ENCODE assay signal across 9 mouse cellular contexts in genomic region chr11:106269060-106269431, GRCm38 (mm10). TPM values are rescaled to one million over a fixed set of nuclear protein-coding genes. Genes with fewer than 3 reads are reported as not detected.
DNase-seq lines count a peak whose midpoint lies in the region; ATAC-seq and TF ChIP-seq lines count a peak whose summit lies in the region.
"Had no signal": no experiment of that assay in that cellular context is flagged by ENCODE, and none has a peak within 500 bp of the region (broad histone marks: within the 10 kb centered on the region; RNA-seq: fewer than 3 reads in every experiment).

No protein-coding gene starts in this region.

- 53% methylated on average over 3 of the region's 3 CpGs for WGBS in embryonic facial prominence, embryonic 10.5 days
- WGBS in hindbrain, embryonic 14.5 days = 31% methylated on average over 3 of the region's 3 CpGs
- 40% methylated on average over 3 of the region's 3 CpGs for WGBS in liver, postnatal 0 days (ENCODE audit: insufficient replicate concordance)
- WGBS in stomach, embryonic 15.5 days = 14% methylated on average over 3 of the region's 3 CpGs

- peak overlapping the region; percentile 0; the same call in 1 of the 2 replicates for H3K9ac ChIP-seq in hindbrain, embryonic 14.5 days
- H3K9ac ChIP-seq in liver, postnatal 0 days (replicated peaks) = peak overlapping the region; percentile 42; the same call in 1 of the 2 replicates
- no peak overlapping the region for H3K9ac ChIP-seq in stomach, embryonic 15.5 days

- H3K4me1 ChIP-seq in testis, adult 2 months (ENCODE audit: control insufficient read depth, insufficient read depth, low read length) = peaks cover 21% of the 10 kb centered on the region
- H3K4me1 ChIP-seq in embryonic facial prominence, embryonic 10.5 days = peaks cover 55% of the 10 kb centered on the region
- H3K4me1 ChIP-seq in hindbrain, embryonic 14.5 days (replicated peaks; ENCODE audit: control insufficient read depth, insufficient read depth, low read length) = peaks cover 29% of the 10 kb centered on the region
- peaks cover 48% of the 10 kb centered on the region for H3K4me1 ChIP-seq in liver, postnatal 0 days (ENCODE audit: insufficient read depth)
- H3K4me1 ChIP-seq in stomach, embryonic 15.5 days = peaks cover 49% of the 10 kb centered on the region

- no peaks in the 10 kb centered on the region for H3K9me3 ChIP-seq in embryonic facial prominence, embryonic 10.5 days
- no peaks in the 10 kb centered on the region for H3K9me3 ChIP-seq in hindbrain, embryonic 14.5 days (ENCODE audit: control insufficient read depth, low read length)
- no peaks in the 10 kb centered on the region for H3K9me3 ChIP-seq in liver, postnatal 0 days (ENCODE audit: low read length)
- H3K9me3 ChIP-seq in stomach, embryonic 15.5 days = no peaks in the 10 kb centered on the region

- no peak for TF ChIP-seq CTCF in testis, adult 2 months (IDR thresholded peaks at IDR 0.05; ENCODE audit: control insufficient read depth, insufficient read depth, insufficient replicate concordance, low read depth, low read length)
- no peak for TF ChIP-seq CTCF in liver, postnatal 0 days (IDR thresholded peaks at IDR 0.05; ENCODE audit: low read depth)

- TF ChIP-seq EP300 in liver, postnatal 0 days (IDR thresholded peaks at IDR 0.05; ENCODE audit: low read depth) = no peak

- no peak for DNase-seq in testis, postnatal 14 days (ENCODE audit: low spot score)
- DNase-seq in embryonic facial prominence, embryonic 10.5 days (ENCODE audit: low spot score) = no peak
- no peak for DNase-seq in hindbrain, embryonic 14.5 days (ENCODE audit: low spot score)
- DNase-seq in liver, postnatal 0 days = peak; percentile 30
- no peak for DNase-seq in layer of hippocampus, adult 8-10 months (ENCODE audit: low spot score in 2 of 2)
- no peak for DNase-seq in frontal cortex, postnatal 25 days (ENCODE audit: low spot score in 2 of 2)

- ATAC-seq in hindbrain, embryonic 14.5 days (ENCODE audit: low FRiP score) = no peak
- ATAC-seq in liver, postnatal 0 days = no peak
- no peak for ATAC-seq in stomach, embryonic 15.5 days (ENCODE audit: insufficient read depth, low FRiP score, low read depth)

- H3K4me2 ChIP-seq in hindbrain, embryonic 14.5 days (replicated peaks) = no peak overlapping the region; the same call in 1 of the 2 replicates
- peak overlapping the region; percentile 33 for H3K4me2 ChIP-seq in liver, postnatal 0 days (ENCODE audit: low read depth, low read length)
- H3K4me2 ChIP-seq in stomach, embryonic 15.5 days = peak overlapping the region; percentile 47

- peaks cover 3% of the 10 kb centered on the region; the same call in 1 of the 2 replicates for H3K36me3 ChIP-seq in testis, adult 2 months (ENCODE audit: control insufficient read depth, insufficient read depth, low read length)
- peaks cover 55% of the 10 kb centered on the region for H3K36me3 ChIP-seq in embryonic facial prominence, embryonic 10.5 days (replicated peaks)
- H3K36me3 ChIP-seq in hindbrain, embryonic 14.5 days (replicated peaks; ENCODE audit: control insufficient read depth, insufficient read depth) = peaks cover 31% of the 10 kb centered on the region
- H3K36me3 ChIP-seq in liver, postnatal 0 days (replicated peaks; ENCODE audit: insufficient read depth, low read length) = peaks cover 34% of the 10 kb centered on the region
- peaks cover 35% of the 10 kb centered on the region for H3K36me3 ChIP-seq in stomach, embryonic 15.5 days

- H3K27me3 ChIP-seq in testis, adult 2 months (ENCODE audit: control insufficient read depth, insufficient read depth, low read length) = no peaks in the 10 kb centered on the region
- H3K27me3 ChIP-seq in embryonic facial prominence, embryonic 10.5 days (replicated peaks; ENCODE audit: low read depth, poor library complexity, severe bottlenecking) = no peaks in the 10 kb centered on the region
- no peaks in the 10 kb centered on the region for H3K27me3 ChIP-seq in hindbrain, embryonic 14.5 days (ENCODE audit: control insufficient read depth, insufficient read depth, low read length)
- H3K27me3 ChIP-seq in liver, postnatal 0 days (ENCODE audit: insufficient read depth, low read length) = no peaks in the 10 kb centered on the region
- no peaks in the 10 kb centered on the region for H3K27me3 ChIP-seq in stomach, embryonic 15.5 days (replicated peaks)

- no peak overlapping the region for H3K4me3 ChIP-seq in testis, adult 2 months (ENCODE audit: control insufficient read depth, low read depth, low read length)
- H3K4me3 ChIP-seq in embryonic facial prominence, embryonic 10.5 days = peak overlapping the region; percentile 33
- no peak overlapping the region for H3K4me3 ChIP-seq in hindbrain, embryonic 14.5 days (replicated peaks; ENCODE audit: low read length)
- H3K4me3 ChIP-seq in liver, postnatal 0 days (ENCODE audit: low read depth, low read length) = no peak overlapping the region
- peak overlapping the region; percentile 14; the same call in 1 of the 2 replicates for H3K4me3 ChIP-seq in stomach, embryonic 15.5 days (replicated peaks)
- H3K4me3 ChIP-seq: erythroblast, embryonic 14.5 days had no signal

- TF ChIP-seq POLR2A in testis, adult 2 months (IDR thresholded peaks at IDR 0.05; ENCODE audit: control insufficient read depth, low read depth, low read length) = no peak

- peak overlapping the region; percentile 76 for H3K27ac ChIP-seq in testis, adult 2 months (ENCODE audit: control insufficient read depth, insufficient read depth, low read depth, low read length)
- peak overlapping the region; percentile 77 for H3K27ac ChIP-seq in embryonic facial prominence, embryonic 10.5 days (replicated peaks)
- peak overlapping the region; percentile 71 for H3K27ac ChIP-seq in hindbrain, embryonic 14.5 days
- peak overlapping the region; percentile 60; the same call in 1 of the 2 replicates for H3K27ac ChIP-seq in liver, postnatal 0 days (ENCODE audit: low read depth)
- H3K27ac ChIP-seq in stomach, embryonic 15.5 days = peak overlapping the region; percentile 93

RNA-seq across cellular contexts. Expression of gene Smarcd2, which starts 3.7 kb away (rescaled TPM):
- polyA plus RNA-seq in testis, adult 2 months (2012; rRNA removed) = 74.7 and 74.9 TPM in 2 replicates
- 35.9 and 37.1 TPM in 2 replicates for polyA plus RNA-seq in embryonic facial prominence, embryonic 10.5 days (2016; fragmentation: Nextera tagmentation; extraction: Ambion mirVana)
- polyA plus RNA-seq in hindbrain, embryonic 14.5 days (2014; fragmentation: Nextera tagmentation; extraction: Ambion mirVana) = 12.8 and 16.8 TPM in 2 replicates
- 16.4 and 19.5 TPM in 2 replicates for polyA plus RNA-seq in liver, postnatal 0 days (2015; fragmentation: Nextera tagmentation; extraction: Ambion mirVana)
- 70.2 and 78.3 TPM in 2 replicates for polyA plus RNA-seq in stomach, embryonic 15.5 days (2015; fragmentation: Nextera tagmentation; extraction: Ambion mirVana)
- total RNA-seq in layer of hippocampus, adult 8-10 months (2022) = 10 to 100 TPM; 29.1 to 34.7 (median 31.2) TPM

RNA-seq across cellular contexts. Expression of gene Tcam1, which starts 7.4 kb away (rescaled TPM):
- polyA plus RNA-seq in testis, adult 2 months (2012; rRNA removed) = 92.3 and 97.5 TPM in 2 replicates
- polyA plus RNA-seq in embryonic facial prominence, embryonic 10.5 days (2016; fragmentation: Nextera tagmentation; extraction: Ambion mirVana) = 0.21 and 0.28 TPM in 2 replicates
- polyA plus RNA-seq in hindbrain, embryonic 14.5 days (2014; fragmentation: Nextera tagmentation; extraction: Ambion mirVana) = 0.08 and 0.43 TPM in 2 replicates
- 0.07 and 0.09 TPM in 2 replicates for polyA plus RNA-seq in liver, postnatal 0 days (2015; fragmentation: Nextera tagmentation; extraction: Ambion mirVana)
- 0.27 and 0.28 TPM in 2 replicates for polyA plus RNA-seq in stomach, embryonic 15.5 days (2015; fragmentation: Nextera tagmentation; extraction: Ambion mirVana)
- under 1 TPM in 2 of 4 experiments, not detected in 2; 0.16 to 0.20 TPM for total RNA-seq in layer of hippocampus, adult 8-10 months (2022)
- polyA plus RNA-seq: erythroblast, embryonic 14.5 days had no signal

RNA-seq across cellular contexts. Expression of gene Psmc5, which starts 13.1 kb away (rescaled TPM):
- 81.2 and 90.9 TPM in 2 replicates for polyA plus RNA-seq in testis, adult 2 months (2012; rRNA removed)
- polyA plus RNA-seq in embryonic facial prominence, embryonic 10.5 days (2016; fragmentation: Nextera tagmentation; extraction: Ambion mirVana) = 419 and 430 TPM in 2 replicates
- polyA plus RNA-seq in hindbrain, embryonic 14.5 days (2014; fragmentation: Nextera tagmentation; extraction: Ambion mirVana) = 282 and 287 TPM in 2 replicates
- polyA plus RNA-seq in liver, postnatal 0 days (2015; fragmentation: Nextera tagmentation; extraction: Ambion mirVana) = 87.0 and 88.8 TPM in 2 replicates
- 242 and 266 TPM in 2 replicates for polyA plus RNA-seq in stomach, embryonic 15.5 days (2015; fragmentation: Nextera tagmentation; extraction: Ambion mirVana)
- 100 to 1,000 TPM; 164 to 180 (median 176) TPM for total RNA-seq in layer of hippocampus, adult 8-10 months (2022)

RNA-seq across cellular contexts. Expression of gene Ftsj3, which starts 13.2 kb away (rescaled TPM):
- polyA plus RNA-seq in testis, adult 2 months (2012; rRNA removed) = 16.0 and 17.2 TPM in 2 replicates
- 85.3 and 92.0 TPM in 2 replicates for polyA plus RNA-seq in embryonic facial prominence, embryonic 10.5 days (2016; fragmentation: Nextera tagmentation; extraction: Ambion mirVana)
- 31.4 and 31.9 TPM in 2 replicates for polyA plus RNA-seq in hindbrain, embryonic 14.5 days (2014; fragmentation: Nextera tagmentation; extraction: Ambion mirVana)
- 21.9 and 22.5 TPM in 2 replicates for polyA plus RNA-seq in liver, postnatal 0 days (2015; fragmentation: Nextera tagmentation; extraction: Ambion mirVana)
- polyA plus RNA-seq in stomach, embryonic 15.5 days (2015; fragmentation: Nextera tagmentation; extraction: Ambion mirVana) = 49.7 and 56.5 TPM in 2 replicates
- total RNA-seq in layer of hippocampus, adult 8-10 months (2022) = 10 to 100 TPM; 28.9 to 33.3 (median 32.4) TPM

RNA-seq across cellular contexts. Expression of gene Gh, which starts 32.6 kb away (rescaled TPM):
- not detected in 2 replicates for polyA plus RNA-seq in testis, adult 2 months (2012; rRNA removed)
- not detected in 2 replicates for polyA plus RNA-seq in embryonic facial prominence, embryonic 10.5 days (2016; fragmentation: Nextera tagmentation; extraction: Ambion mirVana)
- polyA plus RNA-seq in hindbrain, embryonic 14.5 days (2014; fragmentation: Nextera tagmentation; extraction: Ambion mirVana) = not detected in 2 replicates
- polyA plus RNA-seq in liver, postnatal 0 days (2015; fragmentation: Nextera tagmentation; extraction: Ambion mirVana) = 0.13 and 0.21 TPM in 2 replicates
- polyA plus RNA-seq in stomach, embryonic 15.5 days (2015; fragmentation: Nextera tagmentation; extraction: Ambion mirVana) = not detected in 2 replicates
- 1 to 10 TPM in 1 of 4 experiments, under 1 TPM in 1, not detected in 2; 0.57 to 1.7 TPM for total RNA-seq in layer of hippocampus, adult 8-10 months (2022)
- polyA plus RNA-seq: erythroblast, embryonic 14.5 days had no signal

Comparison
In these comparisons a context has a peak if more than half of its experiments do, and no peak if none do; other contexts are left out.
1. H3K4me3 ChIP-seq: peak in embryonic facial prominence, embryonic 10.5 days (single experiment) and stomach, embryonic 15.5 days (single experiment); none in testis, adult 2 months (single experiment), hindbrain, embryonic 14.5 days (single experiment) and liver, postnatal 0 days (single experiment).
2. RNA of gene Tcam1, which starts 7.4 kb away (polyA plus RNA-seq): 92.3 to 97.5 TPM in testis, adult 2 months; 0.27 to 0.28 TPM in stomach, embryonic 15.5 days, 0.21 to 0.28 TPM in embryonic facial prominence, embryonic 10.5 days, 0.08 to 0.43 TPM in hindbrain, embryonic 14.5 days and 0.07 to 0.09 TPM in liver, postnatal 0 days; every median in the first group is over 10 times any median in the second.
3. Peak in every context shown above with its lines, with median percentiles within 50 percentile points of each other: H3K27ac ChIP-seq.